Mouse (Mus musculus): Measurements from ENCODE around the gene Maco1. TPM values are rescaled to one million over a fixed set of nuclear protein-coding genes. Genes with fewer than 3 reads are reported as not detected.

Maco1 gene
- polyA plus RNA-seq, 1 experiment from 2014 or later = 46.1 TPM

GRCm38 (mm10) chr4:134791731-134792130, 61.4 kb downstream of the Maco1 start:
- no peak overlapping the region for H3K27ac ChIP-seq (ENCODE audit: low read length)
- H3K27me3 ChIP-seq (ENCODE audit: control insufficient read depth, insufficient read depth, low read length) = no peaks in the 10 kb centered on the region
- no peak overlapping the region for H3K4me2 ChIP-seq (replicated peaks; ENCODE audit: low read depth, low read length)
- 61% methylated on average over 6 of the region's 6 CpGs for WGBS
- H3K36me3 ChIP-seq (ENCODE audit: control insufficient read depth, insufficient read depth, low read length) = no peaks in the 10 kb centered on the region
- H3K4me1 ChIP-seq (ENCODE audit: control insufficient read depth, insufficient read depth, low read length) = peaks cover 3% of the 10 kb centered on the region
- no peak overlapping the region for H3K4me3 ChIP-seq (ENCODE audit: low read depth, low read length)
- H3K9ac ChIP-seq (replicated peaks; ENCODE audit: low read depth, low read length) = no peak overlapping the region
- no peak for ATAC-seq (ENCODE audit: insufficient number of reproducible peaks, insufficient read depth, low FRiP score, low read depth)
- no peaks in the 10 kb centered on the region for H3K9me3 ChIP-seq (ENCODE audit: control insufficient read depth, low read depth, low read length)

GRCm38 (mm10) chr4:134786946-134787345, 66.2 kb downstream of the Maco1 start:
- Histone ChIP-seq H3K36me3 (ENCODE audit: control insufficient read depth, insufficient read depth, low read length) (no peaks in the 10 kb centered on the region), H3K4me2 (replicated peaks; ENCODE audit: low read depth, low read length) (no peak overlapping the region), H3K27me3 (ENCODE audit: control insufficient read depth, insufficient read depth, low read length) (no peaks in the 10 kb centered on the region), H3K27ac (ENCODE audit: low read length) (no peak overlapping the region), H3K9me3 (ENCODE audit: control insufficient read depth, low read depth, low read length) (no peaks in the 10 kb centered on the region), H3K9ac (replicated peaks; ENCODE audit: low read depth, low read length) (no peak overlapping the region), H3K4me1 (ENCODE audit: control insufficient read depth, insufficient read depth, low read length) (no peaks in the 10 kb centered on the region), H3K4me3 (ENCODE audit: low read depth, low read length) (no peak overlapping the region)
- ATAC-seq (ENCODE audit: insufficient number of reproducible peaks, insufficient read depth, low FRiP score, low read depth) = no peak
- 40% methylated on average over 10 of the region's 10 CpGs for WGBS

DNA sequence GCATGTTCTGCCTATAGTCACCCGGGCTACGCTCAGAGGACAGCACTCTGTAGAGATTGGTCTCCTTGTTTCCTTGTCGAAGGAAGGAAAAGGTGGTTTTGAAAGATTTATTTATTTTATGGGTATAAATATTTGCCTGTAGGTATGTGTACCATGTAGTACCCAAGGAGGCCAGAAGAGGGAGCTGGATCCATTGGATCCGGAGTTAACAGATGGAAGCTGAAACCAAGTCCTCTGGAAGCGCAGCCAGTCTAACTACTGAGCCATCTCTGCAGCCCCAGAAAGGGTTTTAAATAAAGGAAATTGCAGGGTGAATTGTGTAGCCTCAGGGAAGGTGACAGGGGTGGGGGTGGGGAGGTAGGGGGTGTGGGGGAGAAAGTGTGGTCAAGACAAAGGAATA, 68.4 kb downstream of the Maco1 start:
- Histone ChIP-seq H3K27ac (ENCODE audit: low read length) (no peak overlapping the region), H3K27me3 (ENCODE audit: control insufficient read depth, insufficient read depth, low read length) (no peaks in the 10 kb centered on the region), H3K36me3 (ENCODE audit: control insufficient read depth, insufficient read depth, low read length) (no peaks in the 10 kb centered on the region), H3K9me3 (ENCODE audit: control insufficient read depth, low read depth, low read length) (no peaks in the 10 kb centered on the region), H3K4me3 (ENCODE audit: low read depth, low read length) (no peak overlapping the region), H3K4me1 (ENCODE audit: control insufficient read depth, insufficient read depth, low read length) (peaks cover under 1% of the 10 kb centered on the region; the same call in 1 of the 2 replicates), H3K4me2 (replicated peaks; ENCODE audit: low read depth, low read length) (no peak overlapping the region), H3K9ac (replicated peaks; ENCODE audit: low read depth, low read length) (no peak overlapping the region)
- no peak for ATAC-seq (ENCODE audit: insufficient number of reproducible peaks, insufficient read depth, low FRiP score, low read depth)
- 47% methylated on average over 5 of the region's 5 CpGs for WGBS

DNA sequence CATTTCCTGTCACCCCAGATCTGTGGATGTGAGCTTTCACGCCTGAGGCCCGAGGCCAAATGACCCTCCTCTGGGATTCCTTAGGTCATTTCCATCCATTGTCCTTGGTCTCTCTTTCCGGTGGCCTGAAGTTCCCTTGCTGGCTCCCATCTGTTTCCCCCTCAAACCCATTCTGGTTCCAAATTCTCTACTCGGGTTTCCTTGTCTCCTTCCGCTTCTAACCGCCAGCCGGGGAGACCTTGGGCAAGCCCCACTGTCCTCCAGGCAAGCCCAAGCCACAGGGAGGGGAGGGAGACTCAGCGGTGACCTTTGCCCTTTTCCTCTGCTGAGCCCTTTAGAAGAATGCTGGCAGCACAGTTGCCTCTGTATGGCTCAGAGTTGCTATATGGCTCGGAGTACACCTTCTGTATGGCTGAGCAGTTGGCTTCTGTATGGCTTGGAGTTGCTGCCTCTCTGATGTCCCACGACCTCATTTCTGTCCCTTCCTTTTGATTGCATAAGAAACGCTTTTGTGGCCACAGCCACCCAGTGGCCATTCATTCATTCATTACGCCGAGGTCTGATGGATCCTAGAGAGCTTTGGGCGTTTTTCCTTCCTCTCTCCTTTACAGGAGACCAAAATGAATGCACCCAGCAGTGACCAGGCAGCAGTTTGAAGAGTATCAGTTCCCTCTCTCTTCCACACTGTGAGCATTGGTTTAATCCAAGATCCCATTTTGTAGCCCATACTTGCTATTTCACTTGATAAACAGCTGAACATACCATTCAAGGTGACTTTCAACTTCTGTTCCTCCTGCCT, 73.8 kb downstream of the Maco1 start:
- Histone ChIP-seq H3K4me2 (replicated peaks; ENCODE audit: low read depth, low read length) (no peak overlapping the region), H3K4me1 (ENCODE audit: control insufficient read depth, insufficient read depth, low read length) (peaks cover 13% of the 10 kb centered on the region), H3K9me3 (ENCODE audit: control insufficient read depth, low read depth, low read length) (no peaks in the 10 kb centered on the region), H3K9ac (replicated peaks; ENCODE audit: low read depth, low read length) (no peak overlapping the region), H3K4me3 (ENCODE audit: low read depth, low read length) (no peak overlapping the region), H3K27me3 (ENCODE audit: control insufficient read depth, insufficient read depth, low read length) (no peaks in the 10 kb centered on the region), H3K36me3 (ENCODE audit: control insufficient read depth, insufficient read depth, low read length) (no peaks in the 10 kb centered on the region), H3K27ac (ENCODE audit: low read length) (no peak overlapping the region)
- ATAC-seq (ENCODE audit: insufficient number of reproducible peaks, insufficient read depth, low FRiP score, low read depth) = no peak
- WGBS = 47% methylated on average over 14 of the region's 14 CpGs

- Histone ChIP-seq H3K4me1 (ENCODE audit: control insufficient read depth, insufficient read depth, low read length) (peaks cover 13% of the 10 kb centered on the region), H3K27me3 (ENCODE audit: control insufficient read depth, insufficient read depth, low read length) (no peaks in the 10 kb centered on the region), H3K36me3 (ENCODE audit: control insufficient read depth, insufficient read depth, low read length) (no peaks in the 10 kb centered on the region), H3K9ac (replicated peaks; ENCODE audit: low read depth, low read length) (no peak overlapping the region), H3K9me3 (ENCODE audit: control insufficient read depth, low read depth, low read length) (no peaks in the 10 kb centered on the region), H3K4me2 (replicated peaks; ENCODE audit: low read depth, low read length) (no peak overlapping the region), H3K27ac (ENCODE audit: low read length) (no peak overlapping the region), H3K4me3 (ENCODE audit: low read depth, low read length) (no peak overlapping the region)
- ATAC-seq (ENCODE audit: insufficient number of reproducible peaks, insufficient read depth, low FRiP score, low read depth) = no peak
- 59% methylated on average over 7 of the region's 7 CpGs for WGBS
These were observed 76.9 kb downstream of the Maco1 start for GRCm38 (mm10) chr4:134776246-134776645.

DNA sequence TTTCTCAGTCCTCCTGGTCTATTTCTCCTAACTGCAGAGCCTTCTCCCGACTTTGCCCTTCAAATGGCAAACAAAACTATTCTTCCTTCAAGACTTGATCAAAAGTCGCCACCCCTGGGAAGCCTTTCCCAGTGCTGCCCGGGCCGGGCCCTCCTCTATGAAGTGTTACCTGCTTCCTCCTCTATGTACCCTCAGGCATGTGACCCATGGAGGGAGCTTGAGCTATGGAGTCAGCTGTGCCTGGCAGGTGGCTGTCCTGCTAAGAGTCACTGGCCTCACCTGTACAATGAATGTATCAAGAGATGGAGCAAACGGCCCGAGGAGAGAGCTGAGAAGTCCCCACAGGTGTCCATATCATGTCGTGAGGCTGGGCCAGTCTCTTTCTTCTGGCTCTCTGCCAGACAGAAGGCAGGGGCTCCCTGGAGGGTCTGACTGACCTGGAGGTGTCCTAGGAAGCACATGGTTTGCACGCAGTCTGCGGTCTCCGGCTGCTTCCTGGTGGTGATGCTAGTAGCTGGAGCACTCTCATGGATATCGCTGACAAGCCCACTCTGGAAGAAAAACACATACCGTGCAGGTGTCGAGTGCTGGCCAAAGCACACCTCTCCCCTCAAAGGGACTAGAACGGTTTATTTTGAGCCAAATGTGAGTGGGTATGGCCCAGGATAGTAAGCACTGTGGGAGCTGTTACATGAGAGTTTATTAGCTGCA, 77.8 kb downstream of the Maco1 start:
- no peak for ATAC-seq (ENCODE audit: insufficient number of reproducible peaks, insufficient read depth, low FRiP score, low read depth)
- no peak overlapping the region for H3K27ac ChIP-seq (ENCODE audit: low read length)

GRCm38 (mm10) chr4:134774126-134774525, 79.0 kb downstream of the Maco1 start:
- H3K27me3 ChIP-seq (ENCODE audit: control insufficient read depth, insufficient read depth, low read length) = no peaks in the 10 kb centered on the region
- H3K9ac ChIP-seq (replicated peaks; ENCODE audit: low read depth, low read length) = no peak overlapping the region
- no peaks in the 10 kb centered on the region for H3K36me3 ChIP-seq (ENCODE audit: control insufficient read depth, insufficient read depth, low read length)
- 81% methylated on average over 6 of the region's 6 CpGs for WGBS
- no peak for ATAC-seq (ENCODE audit: insufficient number of reproducible peaks, insufficient read depth, low FRiP score, low read depth)
- no peak overlapping the region for H3K27ac ChIP-seq (ENCODE audit: low read length)
- H3K4me3 ChIP-seq (ENCODE audit: low read depth, low read length) = no peak overlapping the region
- no peaks in the 10 kb centered on the region for H3K9me3 ChIP-seq (ENCODE audit: control insufficient read depth, low read depth, low read length)
- H3K4me1 ChIP-seq (ENCODE audit: control insufficient read depth, insufficient read depth, low read length) = peaks cover 9% of the 10 kb centered on the region
- H3K4me2 ChIP-seq (replicated peaks; ENCODE audit: low read depth, low read length) = no peak overlapping the region

More for the DNA sequence above, 77.8 kb downstream of the Maco1 start:
- Histone ChIP-seq H3K4me1 (ENCODE audit: control insufficient read depth, insufficient read depth, low read length) (peaks cover 13% of the 10 kb centered on the region), H3K27me3 (ENCODE audit: control insufficient read depth, insufficient read depth, low read length) (no peaks in the 10 kb centered on the region), H3K9me3 (ENCODE audit: control insufficient read depth, low read depth, low read length) (no peaks in the 10 kb centered on the region), H3K9ac (replicated peaks; ENCODE audit: low read depth, low read length) (no peak overlapping the region), H3K4me3 (ENCODE audit: low read depth, low read length) (no peak overlapping the region), H3K4me2 (replicated peaks; ENCODE audit: low read depth, low read length) (no peak overlapping the region), H3K36me3 (ENCODE audit: control insufficient read depth, insufficient read depth, low read length) (no peaks in the 10 kb centered on the region)
- 38% methylated on average over 14 of the region's 14 CpGs for WGBS

GRCm38 (mm10) chr4:134772805-134773674, 80.1 kb downstream of the Maco1 start:
- no peak overlapping the region for H3K27ac ChIP-seq (ENCODE audit: low read length)
- no peak overlapping the region for H3K9ac ChIP-seq (replicated peaks; ENCODE audit: low read depth, low read length)
- WGBS = 54% methylated on average over 4 of the region's 4 CpGs
- no peaks in the 10 kb centered on the region for H3K36me3 ChIP-seq (ENCODE audit: control insufficient read depth, insufficient read depth, low read length)
- no peak for ATAC-seq (ENCODE audit: insufficient number of reproducible peaks, insufficient read depth, low FRiP score, low read depth)
- no peaks in the 10 kb centered on the region for H3K9me3 ChIP-seq (ENCODE audit: control insufficient read depth, low read depth, low read length)
- no peak overlapping the region for H3K4me3 ChIP-seq (ENCODE audit: low read depth, low read length)
- H3K27me3 ChIP-seq (ENCODE audit: control insufficient read depth, insufficient read depth, low read length) = no peaks in the 10 kb centered on the region
- H3K4me1 ChIP-seq (ENCODE audit: control insufficient read depth, insufficient read depth, low read length) = peaks cover 9% of the 10 kb centered on the region
- no peak overlapping the region for H3K4me2 ChIP-seq (replicated peaks; ENCODE audit: low read depth, low read length)

Measured in stomach, embryonic 14.5 days (tissue).